Mouse (Mus musculus): ENCODE results near the gene Sphk2. TPM values are rescaled to one million over a fixed set of nuclear protein-coding genes. Genes with fewer than 3 reads are reported as not detected.

Gene Sphk2
- total RNA-seq, 2 experiments from 2014 or later = 2.6 to 4.6 TPM

- ATAC-seq (replicated peaks; ENCODE audit: low FRiP score, poor library complexity, severe bottlenecking) = no peak
Observed at GRCm38 (mm10) chr7:45725713-45726112, 7.9 kb upstream of the Sphk2 start, which contains the start of gene Spaca4. Gene Spaca4 (minus strand): TSS chr7:45725813.

- ATAC-seq (replicated peaks; ENCODE audit: low FRiP score, poor library complexity, severe bottlenecking) = no peak
Observed at GRCm38 (mm10) chr7:45725151-45725550, 7.3 kb upstream of the Sphk2 start.

- no peak for ATAC-seq (replicated peaks; ENCODE audit: low FRiP score, poor library complexity, severe bottlenecking)
Observed at GRCm38 (mm10) chr7:45723781-45724180, 6.0 kb upstream of the Sphk2 start.

GRCm38 (mm10) chr7:45723301-45723700 is 5.5 kb upstream of the Sphk2 start:
- no peak for ATAC-seq (replicated peaks; ENCODE audit: low FRiP score, poor library complexity, severe bottlenecking)

GRCm38 (mm10) chr7:45722348-45722713 is 4.5 kb upstream of the Sphk2 start:
- no peak for ATAC-seq (replicated peaks; ENCODE audit: low FRiP score, poor library complexity, severe bottlenecking)

GRCm38 (mm10) chr7:45721642-45722347 is 4.0 kb upstream of the Sphk2 start:
- no peak for ATAC-seq (replicated peaks; ENCODE audit: low FRiP score, poor library complexity, severe bottlenecking)

- no peak for ATAC-seq (replicated peaks; ENCODE audit: low FRiP score, poor library complexity, severe bottlenecking)
Observed at GRCm38 (mm10) chr7:45721234-45721571, 3.4 kb upstream of the Sphk2 start.

- no peak for ATAC-seq (replicated peaks; ENCODE audit: low FRiP score, poor library complexity, severe bottlenecking)
Observed at GRCm38 (mm10) chr7:45720413-45721233, 2.8 kb upstream of the Sphk2 start, which contains the start of gene Fam83e. Gene Fam83e (plus strand): TSS chr7:45721212.

GRCm38 (mm10) chr7:45719738-45720412 is 2.1 kb upstream of the Sphk2 start:
- no peak for ATAC-seq (replicated peaks; ENCODE audit: low FRiP score, poor library complexity, severe bottlenecking)

- no peak for ATAC-seq (replicated peaks; ENCODE audit: low FRiP score, poor library complexity, severe bottlenecking)
Observed at GRCm38 (mm10) chr7:45719180-45719579, 1.4 kb upstream of the Sphk2 start.

GRCm38 (mm10) chr7:45718331-45718730 is 529 bp upstream of the Sphk2 start:
- no peak for ATAC-seq (replicated peaks; ENCODE audit: low FRiP score, poor library complexity, severe bottlenecking)

- ATAC-seq (replicated peaks; ENCODE audit: low FRiP score, poor library complexity, severe bottlenecking) = peak; percentile 44
Observed at GRCm38 (mm10) chr7:45716952-45717917, 567 bp downstream of the Sphk2 start.

GRCm38 (mm10) chr7:45716460-45716857 is 1.3 kb downstream of the Sphk2 start:
- ATAC-seq (replicated peaks; ENCODE audit: low FRiP score, poor library complexity, severe bottlenecking) = no peak

GRCm38 (mm10) chr7:45715741-45716459 is 1.9 kb downstream of the Sphk2 start:
- no peak for ATAC-seq (replicated peaks; ENCODE audit: low FRiP score, poor library complexity, severe bottlenecking)

GRCm38 (mm10) chr7:45715090-45715708 is 2.6 kb downstream of the Sphk2 start, which contains the start of gene Rpl18:
Gene Rpl18 (plus strand): TSS chr7:45715457.
- peak; percentile 81 for ATAC-seq (replicated peaks; ENCODE audit: low FRiP score, poor library complexity, severe bottlenecking)

- peak; percentile 45 for ATAC-seq (replicated peaks; ENCODE audit: low FRiP score, poor library complexity, severe bottlenecking)
Observed at GRCm38 (mm10) chr7:45714630-45715089, 3.1 kb downstream of the Sphk2 start.

GRCm38 (mm10) chr7:45713881-45714520 is 3.8 kb downstream of the Sphk2 start:
- ATAC-seq (replicated peaks; ENCODE audit: low FRiP score, poor library complexity, severe bottlenecking) = no peak

GRCm38 (mm10) chr7:45713396-45713795 is 4.4 kb downstream of the Sphk2 start:
- no peak for ATAC-seq (replicated peaks; ENCODE audit: low FRiP score, poor library complexity, severe bottlenecking)

Data from erythroblast, adult 5-6 weeks (primary cell).